Comparison of ENCODE assay signal across 8 mouse cellular contexts in genomic region chr11:108920158-108920635, GRCm38 (mm10). TPM values are rescaled to one million over a fixed set of nuclear protein-coding genes. Genes with fewer than 3 reads are reported as not detected.
DNase-seq lines count a peak whose midpoint lies in the region; ATAC-seq and TF ChIP-seq lines count a peak whose summit lies in the region.

Axin2 (plus strand) TSS chr11:108920349.

- TF ChIP-seq CTCF in liver, adult 2 months (IDR thresholded peaks at IDR 0.05; ENCODE audit: low read depth, low read length) = 0 out of 2 replicates have a peak, but pooled peaks have one; percentile 2

- ATAC-seq in heart, embryonic 12.5 days (ENCODE audit: insufficient number of reproducible peaks, low FRiP score) = peak; percentile 93
- ATAC-seq in kidney, embryonic 16.5 days (ENCODE audit: low FRiP score, low TSS enrichment) = peak; percentile 95

- H3K27ac ChIP-seq in heart, embryonic 12.5 days (ENCODE audit: poor library complexity, severe bottlenecking) = peak within 1 kb of the TSS; percentile 99
- peak within 1 kb of the TSS; percentile 100 for H3K27ac ChIP-seq in kidney, embryonic 16.5 days (ENCODE audit: low read length)
- H3K27ac ChIP-seq in liver, adult 2 months (replicated peaks; ENCODE audit: insufficient read depth, low read depth, low read length) = peak within 1 kb of the TSS; percentile 86

- no peaks in the 10 kb centered on the region for H3K36me3 ChIP-seq in heart, embryonic 12.5 days
- no peaks in the 10 kb centered on the region for H3K36me3 ChIP-seq in kidney, embryonic 16.5 days (ENCODE audit: insufficient read depth, low read length)
- H3K36me3 ChIP-seq in liver, adult 2 months (ENCODE audit: control insufficient read depth, insufficient read depth, low read length) = no peaks in the 10 kb centered on the region
- no peaks in the 10 kb centered on the region for H3K36me3 ChIP-seq in splenic B cell, adult 2 months (ENCODE audit: control insufficient read depth, insufficient read depth, low read length, poor library complexity, severe bottlenecking)

- peaks cover 26% of the 10 kb centered on the region for H3K4me1 ChIP-seq in heart, embryonic 12.5 days (replicated peaks)
- H3K4me1 ChIP-seq in kidney, embryonic 16.5 days (ENCODE audit: insufficient read depth, low read length) = peaks cover 51% of the 10 kb centered on the region
- H3K4me1 ChIP-seq in liver, adult 2 months (ENCODE audit: control insufficient read depth, insufficient read depth, low read length) = peaks cover 7% of the 10 kb centered on the region

- peak within 1 kb of the TSS; percentile 97 for H3K4me2 ChIP-seq in heart, embryonic 12.5 days
- H3K4me2 ChIP-seq in kidney, embryonic 16.5 days (replicated peaks; ENCODE audit: low read depth, low read length) = peak within 1 kb of the TSS; percentile 81

- peaks cover 8% of the 10 kb centered on the region; the same call in 1 of the 2 replicates for H3K79me2 ChIP-seq in liver, adult 2 months (ENCODE audit: control insufficient read depth, insufficient read depth, low read length)

- H3K9me3 ChIP-seq in heart, embryonic 12.5 days (replicated peaks) = peaks cover 6% of the 10 kb centered on the region; the same call in 1 of the 2 replicates
- peaks cover 6% of the 10 kb centered on the region; the same call in 1 of the 2 replicates for H3K9me3 ChIP-seq in kidney, embryonic 16.5 days (ENCODE audit: low read length)

- peak within 1 kb of the TSS; percentile 92 for H3K9ac ChIP-seq in heart, embryonic 12.5 days
- peak within 1 kb of the TSS; percentile 96 for H3K9ac ChIP-seq in kidney, embryonic 16.5 days (replicated peaks; ENCODE audit: low read length)
- peak within 1 kb of the TSS; percentile 84 for H3K9ac ChIP-seq in liver, adult 2 months (ENCODE audit: low read depth, low read length)

- H3K27me3 ChIP-seq in heart, embryonic 12.5 days (replicated peaks) = peaks cover 12% of the 10 kb centered on the region; the same call in 1 of the 2 replicates
- no peaks in the 10 kb centered on the region for H3K27me3 ChIP-seq in kidney, embryonic 16.5 days (ENCODE audit: insufficient read depth, low read length)
- no peaks in the 10 kb centered on the region for H3K27me3 ChIP-seq in liver, adult 2 months (ENCODE audit: control insufficient read depth, insufficient read depth, low read length)
- H3K27me3 ChIP-seq in splenic B cell, adult 2 months (ENCODE audit: control insufficient read depth, insufficient read depth, low read length, poor library complexity, severe bottlenecking) = peaks cover 5% of the 10 kb centered on the region

- H3K4me3 ChIP-seq in heart, embryonic 12.5 days = peak within 1 kb of the TSS; percentile 87
- H3K4me3 ChIP-seq in kidney, embryonic 16.5 days (ENCODE audit: low read length) = peak within 1 kb of the TSS; percentile 91
- H3K4me3 ChIP-seq in liver, adult 2 months (ENCODE audit: insufficient read depth, low read depth, low read length) = peak within 1 kb of the TSS; percentile 86

- peak; percentile 89 for DNase-seq in layer of hippocampus, adult 11-12 months (ENCODE audit: low spot score)
- DNase-seq in layer of hippocampus, adult 9-10 months (ENCODE audit: low spot score) = no peak
- peak; percentile 56 for DNase-seq in fibroblast of lung, adult 2 months (ENCODE audit: low read depth)
- peak; percentile 75 for DNase-seq in liver, adult 2 months (ENCODE audit: extremely low read depth, low read depth, low spot score)
- DNase-seq in naive thymus-derived CD4-positive, alpha-beta T cell, adult 2 months (ENCODE audit: low read depth) = peak; percentile 94
- DNase-seq in splenic B cell, adult 2 months (ENCODE audit: low read depth, low spot score) = peak; percentile 24

- TF ChIP-seq POLR2A in liver, adult 2 months (IDR thresholded peaks at IDR 0.05; ENCODE audit: extremely low read depth, insufficient read depth, low read length) = no peak

- WGBS in heart, embryonic 12.5 days = under 1% methylated on average over 51 of the region's 53 CpGs
- WGBS in kidney, embryonic 16.5 days = under 1% methylated on average over 51 of the region's 53 CpGs
- WGBS in liver, adult 2 months = under 1% methylated on average over 53 of the region's 53 CpGs

RNA-seq across cellular contexts. Expression of gene Axin2, which starts in this region (rescaled TPM):
- polyA plus RNA-seq in heart, embryonic 12.5 days (2016; fragmentation: Nextera tagmentation; extraction: Ambion mirVana) = 2.1 and 2.4 TPM in 2 replicates
- polyA plus RNA-seq in kidney, embryonic 16.5 days (2015; fragmentation: Nextera tagmentation; extraction: Ambion mirVana) = 4.7 and 5.7 TPM in 2 replicates
- 3.2 and 4.0 TPM in 2 replicates for total RNA-seq in liver, adult 2 months (2014; rRNA removed)
- 5.8 TPM in 2 replicates for polyA plus RNA-seq in liver, adult 2 months (2012; rRNA removed)
